Mouse (Mus musculus) regulatory T cell (primary cell): ENCODE data around the gene Gm49322.
"Not testable (repeated sequence)": the region's sequence is repeated elsewhere in the genome, so short reads cannot be mapped to it uniquely, and the experiment has no call there.

Source experiments
- in situ Hi-C: fragments of 300-600 bp; cut with MboI, MseI; formaldehyde crosslinking; loops from one replicate; pipeline ENCODE4 v1.15.1; 2025; ENCODE audit warnings: high pct_unique_total_duplicates

The Gm49322 gene

GRCm38 (mm10) chr10:80611024-80611423, 5.2 kb downstream of the Gm49322 start:
- in situ Hi-C loops: no loop called here

DNA sequence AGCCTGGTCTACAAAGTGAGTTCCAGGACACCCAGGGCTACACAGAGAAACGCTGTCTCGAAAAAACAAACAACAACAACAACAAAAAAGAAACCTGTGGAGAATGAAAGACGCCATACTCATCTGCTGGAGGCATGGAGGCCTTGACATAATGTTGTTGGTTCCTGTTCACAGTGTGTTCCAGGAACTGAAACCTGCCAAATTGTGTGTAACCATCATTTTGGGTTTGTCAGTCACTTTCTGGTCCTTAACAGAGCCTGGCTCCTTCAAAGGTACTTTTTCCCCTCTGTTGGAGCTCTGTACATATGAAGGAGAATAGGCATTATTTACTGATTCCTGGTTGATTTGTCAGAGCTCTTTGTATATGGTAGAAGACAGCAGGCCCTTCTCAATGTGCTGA, 6.1 kb downstream of the Gm49322 start:
- in situ Hi-C loops: no loop called here

GRCm38 (mm10) chr10:80613821-80614220, 8.0 kb downstream of the Gm49322 start:
- in situ Hi-C loops: no loop called here

DNA sequence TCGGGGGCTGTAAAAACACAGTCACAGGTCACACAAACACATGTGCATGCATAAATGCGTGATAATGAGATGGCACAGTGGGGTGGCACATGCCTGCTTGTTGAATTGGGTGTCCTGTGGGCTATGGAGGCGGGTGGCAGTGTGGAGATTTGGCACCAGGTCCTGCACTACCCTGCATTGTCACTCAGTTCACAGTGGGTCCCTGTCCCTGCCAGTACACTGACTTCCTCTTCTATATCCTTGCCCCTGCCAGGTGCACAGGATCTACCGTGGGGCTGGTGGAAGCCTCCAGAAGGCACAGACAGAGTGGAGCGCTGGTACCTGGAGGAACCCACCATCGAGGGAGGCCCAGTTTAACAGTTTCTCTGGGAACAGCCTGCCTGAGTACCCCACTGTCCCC, 8.5 kb downstream of the Gm49322 start:
- in situ Hi-C loops: no loop called here

GRCm38 (mm10) chr10:80618181-80618580, 12.4 kb downstream of the Gm49322 start:
- in situ Hi-C loops: loop anchor here (5.0 kb wide), 1 partner anchor 36 kb away; no protein-coding TSS in a partner anchor

DNA sequence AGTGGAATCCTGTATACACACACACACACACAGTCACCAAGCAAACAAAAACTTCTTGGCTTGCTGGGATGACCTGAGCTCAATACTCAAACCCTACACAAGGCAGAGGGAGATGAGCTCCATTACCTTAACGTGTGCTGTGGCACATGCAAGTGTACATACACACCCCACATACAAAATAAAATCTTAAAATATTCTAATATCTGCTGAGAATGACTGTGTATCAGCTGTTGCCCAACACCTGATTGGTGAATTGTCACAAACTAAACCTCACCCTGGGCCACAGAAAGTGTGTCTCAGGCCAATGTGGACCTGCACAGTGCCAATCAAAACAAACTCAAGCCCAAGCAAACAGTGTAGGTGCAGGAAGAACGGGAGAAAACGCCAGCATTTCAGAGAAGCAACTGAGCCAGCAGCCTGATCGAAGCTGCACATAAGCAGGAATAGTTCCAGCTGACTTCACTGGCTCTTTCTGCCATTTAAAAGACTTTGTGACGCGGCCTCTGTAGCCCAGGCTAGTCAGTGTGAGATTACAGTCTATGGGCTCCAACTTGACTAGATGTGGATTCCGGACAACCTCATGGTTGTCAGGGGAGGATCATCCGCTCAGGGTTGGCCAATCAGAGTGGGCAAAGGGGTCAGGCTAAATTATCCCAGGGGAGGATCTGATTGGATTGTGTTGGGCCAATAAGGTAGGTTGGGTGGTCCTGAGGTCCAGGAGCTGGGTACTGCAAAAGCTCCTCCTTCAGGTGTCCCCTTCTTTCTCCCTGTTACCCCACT, 13.8 kb downstream of the Gm49322 start:
- in situ Hi-C loops: loop anchor here (5.0 kb wide), 1 partner anchor 37 kb away; no protein-coding TSS in a partner anchor

- in situ Hi-C loops: no loop called here
Measured at GRCm38 (mm10) chr10:80620365-80620764, 14.5 kb downstream of the Gm49322 start.

GRCm38 (mm10) chr10:80620796-80621689, 15.2 kb downstream of the Gm49322 start:
- in situ Hi-C loops: no loop called here

DNA sequence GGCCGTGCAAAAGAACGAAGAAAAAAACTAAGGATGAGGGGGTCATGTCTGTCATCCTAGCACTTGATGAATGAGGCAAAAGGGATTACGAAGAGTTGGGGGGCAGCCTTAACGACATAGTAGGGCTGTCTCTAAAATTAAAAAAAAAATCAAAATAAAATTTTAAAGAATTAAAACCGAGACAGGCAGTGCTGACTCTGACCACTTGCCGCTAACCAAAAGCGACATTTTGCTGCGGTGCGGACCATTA, 15.8 kb downstream of the Gm49322 start:
- in situ Hi-C loops: no loop called here

DNA sequence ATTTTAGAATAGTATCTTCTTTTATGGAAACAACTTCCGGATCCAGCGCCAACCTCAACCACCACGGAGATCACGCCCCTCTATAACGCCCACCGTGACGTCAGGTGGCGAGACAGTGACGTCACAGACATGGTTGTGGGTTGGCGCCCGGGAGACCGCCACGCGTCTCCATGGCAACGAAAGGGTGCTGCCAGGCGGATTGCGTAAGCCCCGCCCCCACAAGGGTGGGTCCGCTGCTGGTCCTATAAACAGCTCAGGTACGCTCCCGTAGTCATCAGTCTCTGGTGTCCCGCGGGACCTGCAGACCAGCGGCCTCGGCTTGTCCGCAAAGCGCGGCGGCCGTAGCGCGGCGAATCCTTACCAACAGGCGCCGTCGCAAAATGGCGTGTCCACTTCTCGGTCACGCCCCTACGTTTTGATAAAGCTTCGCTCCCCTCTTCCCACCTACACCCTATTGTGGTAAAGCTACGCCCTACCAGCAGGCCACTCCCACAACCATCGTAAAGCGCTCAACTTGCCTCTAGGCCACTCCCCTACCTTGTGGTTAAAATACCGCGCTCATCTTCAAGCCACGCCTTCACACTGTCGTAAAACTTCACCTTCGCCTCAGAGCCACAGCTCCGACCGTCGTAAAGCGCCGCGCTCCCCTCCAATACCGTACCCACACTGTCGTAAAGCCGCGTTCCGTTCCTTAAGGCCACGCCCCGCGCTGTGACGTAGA, 16.3 kb downstream of the Gm49322 start:
- in situ Hi-C loops: no loop called here

DNA sequence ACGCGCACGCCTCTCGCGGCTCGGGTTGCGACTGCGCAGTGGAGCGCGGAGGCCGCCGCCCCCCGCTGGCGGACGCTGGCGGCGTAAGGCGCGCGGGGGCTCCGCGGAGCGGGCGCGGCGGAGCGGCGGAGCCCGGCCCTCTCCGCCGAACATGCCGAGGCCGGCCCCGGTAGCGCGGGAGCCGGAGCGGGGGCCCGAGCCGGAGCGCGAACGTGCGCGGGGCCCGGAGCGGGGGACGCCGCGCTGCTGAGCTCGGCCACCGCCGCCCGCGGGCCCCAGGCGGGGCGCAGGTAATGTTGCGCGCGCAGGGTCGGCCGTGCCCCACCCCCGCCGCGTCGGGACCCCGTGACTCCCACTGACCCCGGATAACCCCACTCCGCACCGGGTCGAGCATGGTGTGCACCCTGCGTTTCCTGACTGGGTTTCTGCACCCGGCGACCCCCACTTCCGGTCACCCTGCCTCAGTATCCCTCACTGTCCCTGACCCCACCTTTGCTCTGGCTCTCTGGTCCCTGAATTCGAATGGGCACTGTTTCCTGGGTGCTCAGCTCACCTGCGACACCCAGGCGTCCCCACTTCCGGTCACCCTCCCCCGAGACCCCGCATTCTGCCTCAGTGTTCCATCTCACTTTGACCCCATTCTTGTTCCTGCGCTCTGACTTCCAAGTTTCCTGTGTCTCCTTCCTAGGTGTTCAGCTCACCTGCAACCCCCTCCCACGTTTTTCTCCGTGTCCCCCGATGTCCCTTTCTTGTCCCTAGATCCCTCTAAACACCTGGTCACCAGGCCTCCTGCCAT, 17.0 kb downstream of the Gm49322 start, which contains the start of gene Csnk1g2:
TSS of gene Csnk1g2 (plus strand) at position 178 of the 796 bp plus-strand sequence.
- in situ Hi-C loops: no loop called here

- in situ Hi-C loops: no loop called here
Measured at GRCm38 (mm10) chr10:80623457-80624191, 17.8 kb downstream of the Gm49322 start.

DNA sequence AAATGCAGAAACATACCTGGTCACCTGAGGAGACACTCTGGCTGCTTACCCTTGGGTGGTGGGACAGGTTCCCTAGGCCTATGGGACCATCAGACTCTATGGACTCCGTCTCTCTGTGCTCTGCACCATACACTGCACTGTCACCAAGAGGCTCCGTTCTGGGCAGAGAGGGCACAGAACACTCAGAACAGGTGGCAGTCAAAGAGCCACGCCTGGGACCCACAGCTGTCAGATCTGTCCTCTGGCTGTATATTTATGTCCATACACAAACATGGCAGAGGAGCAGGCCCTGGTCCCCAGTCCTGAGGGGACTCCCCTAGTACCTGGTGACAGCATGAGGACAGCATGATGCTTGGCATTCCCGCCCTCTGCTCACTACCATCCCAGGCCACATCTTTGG, 19.9 kb downstream of the Gm49322 start:
- in situ Hi-C loops: loop anchor here (5.0 kb wide), 1 partner anchor 62 kb away; no protein-coding TSS in a partner anchor

DNA sequence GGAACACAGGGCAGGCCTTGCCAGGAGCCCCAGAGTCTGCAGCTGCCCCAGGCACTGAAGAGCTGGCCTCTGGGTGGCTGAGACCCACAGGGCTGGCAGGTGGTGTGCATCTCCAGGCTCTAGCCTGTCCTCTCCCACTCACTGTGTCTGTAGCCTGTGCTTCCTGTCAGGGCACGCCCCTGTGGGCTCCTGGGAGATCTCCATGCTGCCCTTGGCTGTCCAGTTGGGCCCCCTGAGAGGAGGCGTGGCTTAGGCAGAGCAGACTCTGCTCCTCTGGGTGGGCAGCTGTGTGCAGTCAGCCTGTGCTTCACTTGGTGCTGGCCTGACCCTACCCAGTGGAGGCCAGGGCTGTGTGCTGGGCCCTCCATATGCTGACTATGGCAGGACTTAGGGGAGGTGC, 21.9 kb downstream of the Gm49322 start:
- in situ Hi-C loops: loop anchor here (5.0 kb wide), 1 partner anchor 60 kb away; no protein-coding TSS in a partner anchor

DNA sequence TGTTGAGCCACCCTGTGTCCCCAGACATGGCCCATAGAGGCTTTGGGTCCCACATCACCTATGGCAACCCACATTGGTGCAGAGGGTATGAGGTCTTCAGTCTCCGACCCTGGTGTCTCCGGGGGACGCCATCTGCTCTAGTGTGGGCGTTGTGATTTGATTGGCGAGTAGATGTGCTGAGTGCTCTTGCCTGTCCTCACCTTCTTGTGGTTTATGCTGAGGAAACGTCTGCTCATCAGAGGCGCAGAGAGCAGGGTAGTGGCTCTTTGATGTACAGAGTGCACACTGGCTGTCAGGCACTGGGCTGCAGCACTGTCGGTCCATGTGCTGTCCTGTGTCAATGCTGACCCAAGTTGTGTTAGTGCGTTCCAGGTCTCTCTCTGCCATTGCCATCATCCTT, 23.1 kb downstream of the Gm49322 start:
- in situ Hi-C loops: loop anchor here (5.0 kb wide), 1 partner anchor 58 kb away; no protein-coding TSS in a partner anchor

DNA sequence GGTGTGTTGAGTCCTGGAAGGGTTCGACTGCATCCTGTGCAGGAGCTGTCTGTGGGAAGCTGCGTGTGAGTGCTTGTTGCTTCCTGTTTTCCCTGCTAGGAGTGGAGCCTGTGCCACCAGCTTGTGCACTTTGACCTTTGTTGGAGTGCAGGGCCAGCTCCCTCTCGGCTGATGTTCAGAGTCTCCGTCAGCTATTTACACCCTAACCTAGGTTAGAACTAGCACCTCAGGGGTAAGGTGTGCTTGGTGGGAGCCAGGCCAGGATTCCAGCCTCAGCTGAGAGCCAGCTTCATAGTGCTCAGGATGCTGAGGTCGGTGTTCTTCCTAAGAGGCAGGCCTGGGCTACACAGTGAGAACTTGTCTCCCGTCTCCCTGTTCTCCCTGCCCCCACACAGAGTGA, 29.5 kb downstream of the Gm49322 start:
- in situ Hi-C loops: loop anchor here (10.0 kb wide), 1 partner anchor 181 kb away; no protein-coding TSS in a partner anchor

- in situ Hi-C loops: no loop called here
Measured at GRCm38 (mm10) chr10:80646936-80647335, 41.1 kb downstream of the Gm49322 start.

DNA sequence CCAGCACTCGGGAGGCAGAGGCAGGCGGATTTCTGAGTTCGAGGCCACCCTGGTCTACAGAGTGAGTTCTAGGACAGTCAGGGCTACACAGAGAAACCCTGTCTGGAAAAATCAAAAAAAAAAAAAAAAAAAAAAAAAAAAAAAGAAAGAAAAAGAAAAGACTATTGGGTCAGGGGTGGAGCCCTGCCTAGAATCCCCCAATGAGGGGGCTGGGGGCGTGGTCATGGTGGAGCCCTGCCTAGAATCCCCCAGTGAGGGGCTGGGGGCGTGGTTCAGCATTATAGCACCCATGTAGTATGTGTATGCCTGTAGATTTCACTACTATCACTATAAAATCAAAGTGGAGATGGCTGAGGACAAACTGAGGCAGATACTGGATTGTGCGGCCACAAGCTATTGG, 44.1 kb downstream of the Gm49322 start:
- in situ Hi-C loops: not testable (repeated sequence)

GRCm38 (mm10) chr10:80650392-80650791, 44.6 kb downstream of the Gm49322 start:
- in situ Hi-C loops: no loop called here

- in situ Hi-C loops: no loop called here
Measured at GRCm38 (mm10) chr10:80653156-80653720, 47.4 kb downstream of the Gm49322 start.
